ENCODE assay signal across 10 mouse cellular contexts in genomic region chr9:27288442-27288841, GRCm38 (mm10). TPM values are rescaled to one million over a fixed set of nuclear protein-coding genes. Genes with fewer than 3 reads are reported as not detected.
A peak's percentile ranks its signal among the peaks of the same experiment; 100 is the strongest.
DNase-seq lines count a peak whose midpoint lies in the region; ATAC-seq and TF ChIP-seq lines count a peak whose summit lies in the region.
"Had no signal": no experiment of that assay in that cellular context is flagged by ENCODE, and none has a peak within 500 bp of the region (broad histone marks: within the 10 kb centered on the region; RNA-seq: fewer than 3 reads in every experiment).

No protein-coding gene starts in this region.

- peak overlapping the region; percentile 27; the same call in 1 of the 2 replicates for H3K4me2 ChIP-seq in heart, embryonic 14.5 days (ENCODE audit: low read length)
- no peak overlapping the region for H3K4me2 ChIP-seq in intestine, embryonic 15.5 days (replicated peaks)
- no peak overlapping the region for H3K4me2 ChIP-seq in liver, postnatal 0 days (ENCODE audit: low read depth, low read length)
- H3K4me2 ChIP-seq in kidney, embryonic 15.5 days: no peak overlapping the region

- TF ChIP-seq EP300 in liver, postnatal 0 days (IDR thresholded peaks at IDR 0.05; ENCODE audit: low read depth): no peak

- H3K27me3 ChIP-seq in heart, embryonic 14.5 days (ENCODE audit: control insufficient read depth, insufficient read depth, low read length): no peaks in the 10 kb centered on the region
- H3K27me3 ChIP-seq in intestine, embryonic 15.5 days (replicated peaks): no peaks in the 10 kb centered on the region
- no peaks in the 10 kb centered on the region for H3K27me3 ChIP-seq in liver, postnatal 0 days (ENCODE audit: insufficient read depth, low read length)
- H3K27me3 ChIP-seq in kidney, embryonic 15.5 days: peaks cover 3% of the 10 kb centered on the region; the same call in 1 of the 2 replicates

- H3K27ac ChIP-seq in heart, embryonic 14.5 days (replicated peaks in 1 of 2; ENCODE audit: control insufficient read depth in 1 of 2, insufficient read depth in 1 of 2, low read depth in 2 of 2, low read length in 2 of 2): peak overlapping the region; percentile 1 to 63; a peak in 3 of 4 replicates
- H3K27ac ChIP-seq in intestine, embryonic 15.5 days: no peak overlapping the region
- H3K27ac ChIP-seq in liver, postnatal 0 days (ENCODE audit: low read depth): no peak overlapping the region
- H3K27ac ChIP-seq in kidney, embryonic 15.5 days: no peak overlapping the region

- no peak for TF ChIP-seq CTCF in liver, postnatal 0 days (IDR thresholded peaks at IDR 0.05; ENCODE audit: low read depth)

- no peak for DNase-seq in heart, adult 18-20 months
- DNase-seq in right cerebral cortex, postnatal 4 days: peak; percentile 56
- no peak for DNase-seq in right cerebral cortex, postnatal 25 days
- no peak for DNase-seq in liver, postnatal 0 days
- DNase-seq: kidney, postnatal 36 days had no signal

- no peak overlapping the region for H3K4me3 ChIP-seq in heart, embryonic 14.5 days (ENCODE audit: control insufficient read depth in 1 of 2, insufficient read depth in 1 of 2, low read depth in 1 of 2, low read length in 2 of 2)
- H3K4me3 ChIP-seq in intestine, embryonic 15.5 days (replicated peaks): no peak overlapping the region
- H3K4me3 ChIP-seq in liver, postnatal 0 days (ENCODE audit: low read depth, low read length): no peak overlapping the region
- H3K4me3 ChIP-seq in kidney, embryonic 15.5 days (replicated peaks): no peak overlapping the region

- no peaks in the 10 kb centered on the region for H3K36me3 ChIP-seq in heart, embryonic 14.5 days (ENCODE audit: control insufficient read depth, insufficient read depth, low read length)
- H3K36me3 ChIP-seq in intestine, embryonic 15.5 days: no peaks in the 10 kb centered on the region
- no peaks in the 10 kb centered on the region for H3K36me3 ChIP-seq in liver, postnatal 0 days (replicated peaks; ENCODE audit: insufficient read depth, low read length)
- H3K36me3 ChIP-seq in kidney, embryonic 15.5 days: no peaks in the 10 kb centered on the region
- H3K36me3 ChIP-seq: G1E had no signal

- WGBS in heart, embryonic 14.5 days: 4% methylated on average over 7 of the region's 7 CpGs
- WGBS in intestine, embryonic 15.5 days: 30% methylated on average over 7 of the region's 7 CpGs
- WGBS in liver, postnatal 0 days (ENCODE audit: insufficient replicate concordance): 41% methylated on average over 7 of the region's 7 CpGs
- 33% methylated on average over 7 of the region's 7 CpGs for WGBS in kidney, embryonic 15.5 days

- ATAC-seq in heart, embryonic 14.5 days (ENCODE audit: insufficient number of reproducible peaks, insufficient read depth, low FRiP score, low read depth): no peak
- ATAC-seq in intestine, embryonic 15.5 days: peak; percentile 61; the same call in 1 of the 2 replicates
- ATAC-seq in liver, postnatal 0 days: no peak
- ATAC-seq in activated CD4-positive, CD25-positive, alpha-beta regulatory T cell, adult 4 months: no peak
- ATAC-seq in kidney, embryonic 15.5 days (replicated peaks; ENCODE audit: low FRiP score): no peak

- H3K9ac ChIP-seq in heart, embryonic 14.5 days (ENCODE audit: low read length): no peak overlapping the region
- H3K9ac ChIP-seq in intestine, embryonic 15.5 days: no peak overlapping the region
- no peak overlapping the region for H3K9ac ChIP-seq in liver, postnatal 0 days (replicated peaks)
- no peak overlapping the region for H3K9ac ChIP-seq in kidney, embryonic 15.5 days

- H3K9me3 ChIP-seq in heart, embryonic 14.5 days (ENCODE audit: control insufficient read depth, low read length): no peaks in the 10 kb centered on the region
- no peaks in the 10 kb centered on the region for H3K9me3 ChIP-seq in intestine, embryonic 15.5 days
- H3K9me3 ChIP-seq in liver, postnatal 0 days (ENCODE audit: low read length): no peaks in the 10 kb centered on the region
- no peaks in the 10 kb centered on the region for H3K9me3 ChIP-seq in kidney, embryonic 15.5 days (replicated peaks)

- H3K4me1 ChIP-seq in heart, embryonic 14.5 days (ENCODE audit: control insufficient read depth in 2 of 2, insufficient read depth in 2 of 2, low read length in 2 of 2): peaks cover 16 to 26% of the 10 kb centered on the region in 2 experiments
- H3K4me1 ChIP-seq in intestine, embryonic 15.5 days (replicated peaks): no peaks in the 10 kb centered on the region
- H3K4me1 ChIP-seq in liver, postnatal 0 days (ENCODE audit: insufficient read depth): no peaks in the 10 kb centered on the region
- H3K4me1 ChIP-seq in kidney, embryonic 15.5 days: peaks cover 9% of the 10 kb centered on the region

RNA-seq across cellular contexts. Expression of gene Igsf9b, which starts 10.6 kb away (rescaled TPM):
- polyA plus RNA-seq in heart, embryonic 14.5 days (2014; fragmentation: Nextera tagmentation; extraction: Ambion mirVana): 4.2 and 4.5 TPM in 2 replicates
- 1 to 10 TPM; 3.6 to 3.8 TPM for total RNA-seq in heart, adult 18-20 months (2021)
- polyA plus RNA-seq in intestine, embryonic 15.5 days (2015; fragmentation: Nextera tagmentation; extraction: Ambion mirVana): 4.4 and 4.7 TPM in 2 replicates
- 0.01 TPM in 2 replicates for polyA plus RNA-seq in liver, postnatal 0 days (2015; fragmentation: Nextera tagmentation; extraction: Ambion mirVana)
- polyA plus RNA-seq in activated CD4-positive, CD25-positive, alpha-beta regulatory T cell, adult 4 months (2017; shearing (Covaris generic)): 1 to 10 TPM; 1.3 TPM
- 2.5 and 2.7 TPM in 2 replicates for polyA plus RNA-seq in kidney, embryonic 15.5 days (2015; fragmentation: Nextera tagmentation; extraction: Ambion mirVana)
- polyA plus RNA-seq: G1E had no signal

Comparison
In these comparisons a context has a peak if more than half of its experiments do, and no peak if none do; other contexts are left out.
1. H3K27ac ChIP-seq: peak in heart, embryonic 14.5 days (2 of 2); none in intestine, embryonic 15.5 days (single experiment), liver, postnatal 0 days (single experiment) and kidney, embryonic 15.5 days (single experiment).